Mouse (Mus musculus) 3134 (cell line): ENCODE measurements at regions not wholly inside any gene's neighbourhood (a gene's known extent, or its start where the extent isn't known, plus 50 kb on each side); places are given as distances from the start of the nearest gene placed in this dataset.
A peak's percentile ranks its signal among the peaks of the same experiment; 100 is the strongest.

Experiments
- DNase-seq: peaks from one replicate; pipeline ENCODE4 v3.0.0-alpha.2; 2011; ENCODE audit warnings: low spot score; ENCODE audit not compliant: insufficient read length; ENCODE audit errors: extremely low read depth

GRCm38 (mm10) chr2:94248948-94249347, 91.2 kb upstream of the Hsd17b12 start:
- DNase-seq, result no peak

- no peak for DNase-seq
These were observed 89.2 kb upstream of the Hsd17b12 start for GRCm38 (mm10) chr2:94246851-94247471.

GRCm38 (mm10) chr2:94246180-94246611, 88.4 kb upstream of the Hsd17b12 start:
- no peak for DNase-seq

DNA sequence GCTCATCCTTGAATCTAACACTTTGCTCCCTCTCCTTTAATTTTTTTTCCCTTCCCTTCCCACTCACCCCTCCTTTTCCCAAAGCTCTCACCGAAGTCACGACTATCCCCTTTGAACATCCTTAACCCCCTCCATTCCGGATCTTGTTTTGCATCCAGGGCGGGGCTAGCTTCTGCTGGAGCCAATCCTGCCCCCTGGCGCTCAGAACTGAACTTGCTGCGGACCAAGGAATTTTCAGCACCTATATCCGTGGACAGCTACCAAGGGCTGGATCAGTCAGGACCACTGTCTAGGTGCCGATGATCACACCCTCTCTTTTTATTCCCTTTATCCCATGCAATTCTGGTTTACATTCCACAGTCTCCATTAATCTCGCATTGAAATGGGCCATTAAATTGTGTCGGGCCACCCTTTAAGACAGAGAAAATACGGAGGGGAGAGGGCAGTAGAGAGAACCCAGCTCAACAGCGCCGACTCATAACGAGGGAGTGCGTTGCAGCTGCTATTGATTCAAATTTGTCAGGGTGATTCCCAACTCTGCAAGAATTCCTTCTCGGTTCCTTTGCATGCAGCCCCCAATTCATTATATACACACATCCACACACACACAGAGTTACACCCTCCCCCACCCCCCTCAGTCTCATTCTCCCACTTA, 87.7 kb upstream of the Hsd17b12 start:
- DNase-seq, result peak; percentile 22

DNA sequence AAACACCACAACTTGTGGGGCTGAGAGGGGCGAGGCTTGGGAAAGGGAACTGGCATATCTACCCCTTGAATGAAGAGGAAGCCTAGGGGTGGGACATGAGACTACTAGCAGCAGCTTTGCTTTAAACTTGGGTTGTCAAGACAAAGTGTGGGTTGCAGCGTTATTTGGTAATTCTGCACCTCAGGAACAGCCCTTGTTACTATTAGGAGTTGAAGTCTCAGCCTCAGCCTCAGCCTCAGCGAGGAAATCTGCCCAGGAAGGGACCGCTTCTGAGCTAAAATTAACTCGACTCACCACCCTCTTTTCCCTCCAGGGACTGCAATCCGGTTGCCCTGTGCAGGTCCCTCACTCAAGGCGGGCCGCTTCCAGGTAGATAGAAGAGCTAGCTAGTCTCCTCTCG, 86.4 kb upstream of the Hsd17b12 start:
- DNase-seq, result no peak

DNA sequence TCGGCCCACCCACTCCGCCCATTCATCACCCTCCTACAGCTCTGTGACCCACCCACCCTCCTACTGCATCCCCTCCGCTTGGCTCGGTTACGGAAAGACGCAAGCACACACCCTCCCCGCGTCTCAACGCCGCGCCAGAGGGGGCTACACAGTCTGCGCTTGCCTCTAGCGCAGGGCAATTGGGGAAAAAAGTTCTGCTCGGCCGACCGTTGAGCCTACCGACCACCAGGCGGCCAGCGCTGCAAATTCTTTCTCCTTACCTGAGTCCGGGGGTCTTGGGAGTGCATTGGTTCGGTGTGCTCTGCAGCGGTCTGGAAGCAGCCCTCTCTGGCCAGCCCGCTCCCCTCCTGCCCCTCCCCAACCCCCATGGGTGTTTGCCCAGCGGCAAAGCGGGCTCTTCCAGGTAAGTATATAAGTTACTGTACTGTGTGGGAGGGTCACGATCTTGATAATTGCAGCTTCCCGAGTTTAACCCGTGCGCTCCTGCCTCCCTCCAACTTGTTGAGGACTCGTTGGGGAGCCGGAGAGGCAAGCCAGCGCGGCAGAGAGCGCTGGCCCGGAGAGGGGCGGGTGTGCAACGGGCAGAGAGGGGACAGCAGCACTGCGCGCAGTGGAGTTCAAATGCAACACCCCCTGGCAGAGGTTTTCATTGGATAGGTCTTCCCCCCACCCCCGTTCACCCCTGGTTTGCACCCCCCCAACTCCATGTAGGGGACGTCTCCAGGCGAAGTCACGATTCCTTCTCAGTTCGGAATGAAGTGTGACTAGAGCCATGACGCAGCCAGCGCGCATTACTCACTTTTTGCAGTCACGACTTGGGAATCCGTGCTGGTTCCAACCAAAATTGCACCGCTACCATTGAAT, 85.5 kb upstream of the Hsd17b12 start:
- no peak for DNase-seq

- no peak for DNase-seq
These were observed 84.8 kb upstream of the Hsd17b12 start for GRCm38 (mm10) chr2:94242406-94243052.

DNA sequence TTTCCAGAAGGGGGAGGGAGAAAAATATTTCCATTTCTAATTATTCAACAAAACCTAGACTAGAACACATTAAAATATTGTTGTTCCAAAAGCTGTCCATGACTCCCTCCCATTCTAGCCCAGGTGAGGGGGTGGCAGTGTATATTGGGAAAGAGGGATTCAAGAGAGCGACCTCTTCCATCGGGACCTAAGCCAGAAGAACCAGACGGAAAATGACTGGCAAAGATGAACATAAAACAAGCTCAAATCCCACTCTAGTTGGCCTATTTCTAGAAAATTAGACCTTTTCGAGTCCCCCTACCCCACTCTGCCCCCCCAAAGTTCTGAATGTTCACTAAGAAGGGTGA, 84.3 kb upstream of the Hsd17b12 start:
- no peak for DNase-seq

DNA sequence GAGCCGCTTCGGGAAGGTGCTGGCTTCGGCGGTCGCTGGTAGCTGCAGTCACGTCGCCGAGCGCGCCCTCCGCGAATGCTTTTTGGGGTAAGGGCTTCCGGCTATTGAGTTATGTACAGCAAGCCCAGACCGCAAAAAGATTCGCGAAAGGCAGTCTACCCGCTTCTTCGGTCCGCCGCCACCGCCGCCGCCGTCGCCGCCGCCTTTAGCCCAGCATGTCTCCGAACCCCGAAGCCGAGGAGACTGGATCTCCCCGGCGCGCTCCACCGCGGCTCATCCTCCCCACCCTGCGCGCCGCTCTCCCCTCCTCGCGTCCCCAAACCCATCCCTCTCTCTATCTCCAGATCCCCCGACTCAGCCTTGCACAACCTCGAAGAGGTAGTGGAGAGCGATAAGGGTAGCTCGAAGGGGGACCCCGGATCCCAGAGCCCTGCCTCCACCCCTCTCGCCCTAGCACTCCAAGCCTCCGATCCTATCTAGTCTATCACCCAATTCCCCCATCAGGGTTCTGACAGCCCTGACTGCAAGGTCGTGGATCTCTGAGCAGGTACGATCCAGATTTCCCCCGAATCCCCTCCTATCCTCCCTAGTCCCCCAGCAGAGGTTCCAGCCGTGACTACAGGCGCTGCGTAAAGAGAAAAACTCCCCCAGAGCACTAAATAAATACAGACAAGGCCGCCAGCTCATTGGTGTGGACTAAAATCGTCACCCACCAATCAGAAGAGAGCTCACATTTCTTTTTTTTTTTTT, 83.7 kb upstream of the Hsd17b12 start:
- DNase-seq, result no peak

GRCm38 (mm10) chr2:94240411-94240810, 82.6 kb upstream of the Hsd17b12 start:
- DNase-seq, result no peak

GRCm38 (mm10) chr2:94239573-94239972, 81.8 kb upstream of the Hsd17b12 start:
- DNase-seq, result no peak

- no peak for DNase-seq
These were observed 78.7 kb upstream of the Hsd17b12 start for GRCm38 (mm10) chr2:94236479-94236878.

DNA sequence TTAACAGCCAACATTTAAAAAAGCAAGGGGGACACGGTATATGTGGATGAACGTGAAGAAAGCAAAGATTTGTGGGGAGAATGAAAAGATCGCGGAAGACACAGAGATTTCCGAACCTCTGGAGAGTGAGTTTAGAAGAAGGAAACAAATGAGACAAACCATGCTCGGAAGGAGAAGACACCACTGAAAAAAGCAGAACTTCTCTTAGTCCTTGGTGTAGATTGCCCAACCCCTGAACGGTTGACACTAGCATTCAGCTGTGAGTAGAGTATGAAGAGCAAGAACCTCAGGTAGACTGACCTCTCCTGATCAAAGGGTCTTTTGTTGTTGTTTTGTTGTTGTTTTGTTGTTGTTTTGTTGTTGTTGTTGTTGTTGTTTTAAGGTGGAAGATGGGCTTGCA, 75.8 kb upstream of the Hsd17b12 start:
- no peak for DNase-seq

DNA sequence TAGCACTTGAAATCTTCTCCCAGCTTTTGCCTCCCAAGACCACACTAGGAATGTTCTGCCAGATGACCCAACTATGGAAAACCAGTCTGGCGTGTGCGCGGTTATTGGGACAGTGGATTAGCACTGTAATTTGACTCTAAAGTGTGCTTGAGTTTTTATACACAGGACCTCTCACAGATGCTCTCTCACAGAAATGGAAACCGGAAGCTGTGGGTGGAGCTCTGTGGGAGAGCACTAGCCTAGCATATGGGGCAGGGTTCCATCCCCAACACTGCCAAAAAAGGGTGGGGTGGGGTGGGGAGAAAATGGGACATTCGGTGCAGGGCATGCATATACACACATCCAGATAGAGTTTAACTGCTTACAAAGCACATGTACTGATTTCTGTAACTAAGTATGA, 61.7 kb upstream of the Hsd17b12 start:
- no peak for DNase-seq

- no peak for DNase-seq
These were observed 59.7 kb upstream of the Hsd17b12 start for GRCm38 (mm10) chr2:94217481-94217880.

- no peak for DNase-seq
These were observed 57.7 kb upstream of the Hsd17b12 start for GRCm38 (mm10) chr2:94215455-94215854.
